Mouse (Mus musculus) stomach, embryonic 16.5 days (tissue): ENCODE data around the gene Arhgef26. TPM values are rescaled to one million over a fixed set of nuclear protein-coding genes. Genes with fewer than 3 reads are reported as not detected.

Experiments used
- ATAC-seq: fragments of 200-750 bp; cut with Nextera tagmentation; 2 replicates; pipeline ENCODE4 v1.8.0; 2017; ENCODE audit warnings: moderate number of reproducible peaks, moderate TSS enrichment; ENCODE audit not compliant: insufficient read depth, low FRiP score
- H3K27ac ChIP-seq: fragments of 300-500 bp; sonication (generic); 2 replicates; pipeline ENCODE4 v1.5.1; 2014; ENCODE audit warnings: low read length
- H3K27me3 ChIP-seq: fragments of 300-500 bp; sonication (generic); 2 replicates; pipeline ENCODE4 v1.6.1; 2014; ENCODE audit warnings: low read length, control low read depth, mixed read lengths; ENCODE audit not compliant: control insufficient read depth, insufficient read depth
- H3K36me3 ChIP-seq: fragments of 300-500 bp; sonication (generic); 2 replicates; pipeline ENCODE4 v1.6.1; 2014; ENCODE audit warnings: low read length; ENCODE audit not compliant: control insufficient read depth, insufficient read depth
- H3K4me1 ChIP-seq: fragments of 300-500 bp; sonication (generic); 2 replicates; pipeline ENCODE4 v1.6.1; 2014; ENCODE audit warnings: low read length, control low read depth, mixed read lengths; ENCODE audit not compliant: control insufficient read depth, insufficient read depth
- H3K4me2 ChIP-seq: fragments of 300-500 bp; sonication (generic); 2 replicates; pipeline ENCODE4 v1.6.1; 2014; ENCODE audit warnings: low read depth, low read length, mixed read lengths
- H3K4me3 ChIP-seq: fragments of 300-500 bp; sonication (generic); replicated peaks from 2 replicates; pipeline ENCODE4 v1.5.1; 2014; ENCODE audit warnings: mild to moderate bottlenecking, low read length
- H3K9ac ChIP-seq: fragments of 300-500 bp; sonication (generic); 2 replicates; pipeline ENCODE4 v1.6.1; 2014; ENCODE audit warnings: low read length
- H3K9me3 ChIP-seq: fragments of 300-500 bp; sonication (generic); replicated peaks from 2 replicates; pipeline ENCODE4 v1.6.1; 2016; ENCODE audit warnings: low read length, control low read depth; ENCODE audit not compliant: control insufficient read depth
- WGBS: fragments of 180-500 bp; shearing (Covaris S2); extraction: QIAGEN DNeasy Blood & Tissue Kit; methylation state at CpG from one replicate; pipeline ENCODE4 v1.1.7; 2014; 5-methylcytosine and 5-hydroxymethylcytosine counted together
- polyA plus RNA-seq: library from polyadenylated mRNA; unstranded; fragments of >200 nt; fragmentation: Nextera tagmentation; extraction: Ambion mirVana; gene quantifications from 2 replicates; pipeline ENCODE4 v1.2.1, GENCODE M21; 2015

Arhgef26 gene
- polyA plus RNA-seq, 1 experiment from 2014 or later = 12.2 TPM

DNA sequence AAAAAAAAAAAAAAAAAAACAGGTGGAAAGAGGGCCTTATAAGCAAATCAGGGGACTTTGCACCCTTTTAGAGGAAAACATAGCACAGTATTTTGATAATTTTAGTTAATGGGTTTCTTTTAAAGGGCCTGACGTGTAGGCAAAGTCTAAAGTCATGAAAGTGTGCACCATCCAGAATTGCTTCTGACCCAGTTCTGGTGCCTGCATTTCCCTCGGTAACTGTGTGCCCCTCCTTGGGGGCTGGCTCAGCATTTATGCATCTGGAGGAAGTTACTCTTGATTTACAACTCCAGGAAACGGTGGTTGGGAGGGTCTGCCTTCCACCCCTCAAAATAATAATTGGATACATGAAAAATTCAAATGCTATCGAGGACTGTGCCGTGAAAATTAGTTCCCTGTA lies 58.0 kb downstream of the Arhgef26 start:
- WGBS = 48% methylated on average over 5 of the region's 5 CpGs
- Histone ChIP-seq H3K27me3 (no peaks in the 10 kb centered on the region), H3K9me3 (no peaks in the 10 kb centered on the region), H3K9ac (no peak overlapping the region), H3K4me1 (peaks cover 7% of the 10 kb centered on the region; the same call in 1 of the 2 replicates), H3K4me3 (no peak overlapping the region), H3K36me3 (no peaks in the 10 kb centered on the region), H3K4me2 (no peak overlapping the region), H3K27ac (no peak overlapping the region)
- no peak for ATAC-seq

DNA sequence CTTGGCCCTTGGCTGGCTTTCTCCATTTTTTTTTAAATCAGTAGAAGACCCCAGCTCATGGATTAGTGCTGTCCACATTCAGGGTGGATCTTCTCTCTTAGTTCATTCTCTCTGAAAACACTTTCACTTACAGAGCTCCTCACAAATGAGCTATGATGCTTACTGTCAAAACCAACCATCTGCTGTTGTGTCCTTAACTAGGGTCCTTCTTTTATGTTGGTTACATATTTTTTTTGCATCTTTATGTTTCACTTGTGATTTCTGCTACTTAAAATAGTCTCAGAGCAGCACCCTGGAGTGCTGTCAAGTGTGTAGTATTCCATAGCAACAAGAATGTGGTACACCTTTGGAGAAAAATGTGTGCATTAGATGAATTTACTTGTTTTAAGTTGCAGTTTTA lies 60.0 kb downstream of the Arhgef26 start:
- Histone ChIP-seq H3K4me3 (no peak overlapping the region), H3K9me3 (no peaks in the 10 kb centered on the region), H3K4me1 (no peaks in the 10 kb centered on the region), H3K36me3 (no peaks in the 10 kb centered on the region), H3K27me3 (no peaks in the 10 kb centered on the region), H3K4me2 (no peak overlapping the region), H3K9ac (no peak overlapping the region), H3K27ac (no peak overlapping the region)
- ATAC-seq = no peak

DNA sequence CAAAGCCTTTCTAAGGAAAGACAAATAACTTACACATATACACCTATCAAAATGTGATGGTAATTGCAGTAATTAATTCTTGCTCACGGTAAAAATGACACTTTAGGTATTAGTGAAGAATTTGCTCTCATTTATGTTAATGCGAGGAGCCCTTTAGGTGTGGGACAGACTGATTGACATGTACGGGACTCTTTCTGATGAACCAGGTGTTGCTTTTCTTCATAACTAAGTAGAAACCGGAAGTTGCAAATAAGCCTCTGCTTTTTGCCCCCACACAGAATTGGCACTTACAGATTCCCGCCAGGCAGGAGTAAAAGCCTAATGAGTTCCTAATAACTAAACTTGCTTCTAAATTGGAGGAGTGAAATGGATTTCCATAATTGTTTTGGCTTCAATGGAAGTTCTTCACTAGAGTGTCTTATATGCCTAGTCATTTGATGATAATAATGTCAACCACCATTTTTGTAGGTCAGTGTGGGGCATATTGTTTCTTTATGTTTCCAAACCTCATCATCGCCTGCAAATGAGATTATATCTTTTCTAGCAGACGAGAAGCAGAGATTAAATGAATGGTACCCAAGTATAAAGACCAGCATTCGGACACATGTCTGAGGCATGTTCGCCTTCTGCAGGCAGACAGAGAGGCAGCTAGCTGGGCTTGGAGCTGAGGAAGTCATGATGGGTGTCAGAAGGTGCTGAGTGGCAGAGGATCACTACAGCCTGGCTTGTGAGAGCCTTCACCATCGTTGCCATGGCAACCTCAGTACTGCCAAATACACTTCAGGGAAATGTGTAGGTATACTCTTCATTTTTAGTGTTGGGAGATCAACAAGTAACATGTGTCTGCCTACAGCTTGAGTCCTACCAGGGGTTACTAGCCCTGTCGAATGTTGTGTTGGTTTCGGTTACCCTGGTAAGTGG lies 61.9 kb downstream of the Arhgef26 start:
- Histone ChIP-seq H3K36me3 (no peaks in the 10 kb centered on the region), H3K4me3 (no peak overlapping the region), H3K9me3 (no peaks in the 10 kb centered on the region), H3K27me3 (no peaks in the 10 kb centered on the region), H3K4me2 (no peak overlapping the region), H3K27ac (no peak overlapping the region), H3K4me1 (no peaks in the 10 kb centered on the region), H3K9ac (no peak overlapping the region)
- no peak for ATAC-seq
- WGBS = 85% methylated on average over 12 of the region's 12 CpGs

DNA sequence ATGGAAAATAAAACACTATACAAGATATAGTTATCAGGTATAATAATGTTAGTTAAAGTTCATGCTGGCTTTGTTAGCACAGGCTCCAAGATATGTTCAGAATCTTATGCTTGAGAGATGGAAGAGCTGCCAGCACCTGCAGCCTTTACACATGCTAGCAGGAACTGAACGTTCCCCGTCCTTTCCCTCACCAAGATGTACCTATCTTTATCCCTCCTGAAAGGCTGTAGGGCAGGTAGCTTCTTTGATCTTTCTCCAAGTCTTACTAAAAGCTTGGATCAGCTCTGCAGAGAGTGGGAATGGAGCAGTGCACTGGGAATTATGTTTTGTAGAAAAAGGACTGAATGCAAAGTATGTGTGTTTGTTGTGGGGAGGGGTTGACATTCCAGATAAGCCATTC lies 64.3 kb downstream of the Arhgef26 start:
- Histone ChIP-seq H3K27ac (no peak overlapping the region), H3K9ac (no peak overlapping the region), H3K36me3 (no peaks in the 10 kb centered on the region), H3K9me3 (no peaks in the 10 kb centered on the region), H3K4me1 (no peaks in the 10 kb centered on the region), H3K4me3 (no peak overlapping the region), H3K27me3 (no peaks in the 10 kb centered on the region), H3K4me2 (no peak overlapping the region)
- 89% methylated on average over 2 of the region's 2 CpGs for WGBS
- ATAC-seq = no peak

DNA sequence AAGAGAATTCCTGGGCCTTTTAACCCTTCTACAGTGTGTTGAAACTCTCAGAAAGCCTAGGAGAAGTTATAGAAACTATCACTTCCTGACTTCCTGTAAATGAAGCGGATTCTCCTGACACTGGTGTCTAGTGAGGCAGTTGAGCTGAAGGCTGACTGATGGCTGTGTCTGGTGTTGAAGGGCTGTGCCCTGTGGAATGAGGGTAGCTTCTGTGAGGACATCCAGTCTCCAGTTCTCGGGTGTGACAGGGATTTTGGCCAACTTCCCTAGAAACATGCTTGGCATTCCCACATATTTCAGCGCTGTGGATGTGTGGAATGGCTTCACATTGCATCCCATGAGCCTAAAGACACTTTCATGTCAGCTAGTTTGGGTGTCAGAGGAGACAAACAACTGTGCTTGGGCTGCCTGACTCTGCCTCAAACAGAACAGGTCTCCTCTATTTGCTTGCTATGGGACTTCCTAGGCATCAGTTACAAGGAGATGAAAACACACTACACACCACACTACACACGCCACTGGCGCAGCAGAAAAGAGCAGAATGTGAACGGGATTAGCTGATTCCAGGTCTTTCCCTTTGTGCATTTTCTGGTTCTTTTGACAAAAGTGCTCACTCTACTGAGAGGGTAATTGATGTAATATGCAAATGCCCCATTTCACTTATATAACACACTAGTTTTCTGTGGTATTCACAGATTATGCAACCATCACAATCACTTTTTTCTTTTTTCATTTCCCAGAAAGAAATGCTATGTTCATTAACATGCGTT lies 66.5 kb downstream of the Arhgef26 start:
- ATAC-seq = no peak
- Histone ChIP-seq H3K4me2 (no peak overlapping the region), H3K36me3 (no peaks in the 10 kb centered on the region), H3K27me3 (no peaks in the 10 kb centered on the region), H3K9me3 (no peaks in the 10 kb centered on the region), H3K27ac (no peak overlapping the region), H3K4me1 (no peaks in the 10 kb centered on the region), H3K4me3 (no peak overlapping the region), H3K9ac (no peak overlapping the region)
- WGBS = 81% methylated on average over 7 of the region's 7 CpGs

DNA sequence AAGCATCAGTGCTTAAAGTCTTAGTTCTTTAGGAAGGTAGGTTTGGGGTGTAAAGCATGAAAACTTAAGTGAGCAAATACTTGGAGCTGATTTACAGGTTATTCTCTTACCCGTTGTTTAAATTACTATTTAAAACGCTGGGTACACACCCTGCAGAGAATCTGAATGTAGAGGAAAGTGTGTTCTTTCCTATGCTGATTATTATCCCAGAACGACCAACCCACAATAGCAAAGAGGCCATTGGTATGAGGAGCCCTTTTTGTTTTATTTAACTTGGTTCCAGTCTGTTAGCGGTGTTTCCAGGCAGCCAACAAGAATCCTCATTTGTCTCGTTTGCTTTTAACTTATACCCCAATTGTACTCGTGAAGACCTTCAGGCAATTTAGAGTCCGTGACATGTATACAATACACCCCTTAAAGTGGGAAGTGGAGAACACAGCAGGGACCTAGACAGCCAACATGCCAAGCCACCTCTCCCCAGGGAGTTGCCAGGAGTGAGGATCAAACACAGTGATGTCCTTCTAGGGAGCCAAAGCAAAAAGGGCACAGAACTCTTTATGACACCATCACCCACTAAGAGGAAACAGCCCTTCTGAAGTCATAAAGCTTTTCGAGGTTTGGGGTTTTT lies 71.5 kb downstream of the Arhgef26 start:
- Histone ChIP-seq H3K9me3 (no peaks in the 10 kb centered on the region), H3K4me3 (no peak overlapping the region), H3K4me1 (no peaks in the 10 kb centered on the region), H3K9ac (no peak overlapping the region), H3K4me2 (no peak overlapping the region), H3K36me3 (no peaks in the 10 kb centered on the region), H3K27ac (no peak overlapping the region), H3K27me3 (no peaks in the 10 kb centered on the region)
- WGBS = 55% methylated on average over 8 of the region's 8 CpGs
- ATAC-seq = no peak

DNA sequence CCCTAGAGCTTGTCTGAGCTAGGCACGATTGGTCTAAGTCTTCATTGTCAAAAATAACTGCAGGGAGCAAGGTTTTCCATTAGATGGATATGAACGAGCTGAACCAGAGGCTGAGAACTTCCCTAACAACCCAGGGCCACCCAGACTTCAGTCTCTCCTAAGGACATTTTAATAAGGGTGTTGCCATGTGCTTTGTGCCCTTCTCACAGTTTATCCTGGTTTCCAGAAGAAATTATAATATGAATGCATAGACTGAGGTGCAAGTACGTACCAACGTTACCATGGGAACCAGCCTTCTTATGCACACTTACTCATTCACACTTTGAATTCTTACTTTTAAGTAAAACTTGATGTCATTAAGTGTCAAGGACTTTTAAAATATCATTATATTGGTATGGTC lies 72.3 kb downstream of the Arhgef26 start:
- no peaks in the 10 kb centered on the region for H3K9me3 ChIP-seq
- H3K27me3 ChIP-seq = no peaks in the 10 kb centered on the region
- H3K36me3 ChIP-seq = no peaks in the 10 kb centered on the region
- no peak overlapping the region for H3K9ac ChIP-seq
- H3K4me1 ChIP-seq = no peaks in the 10 kb centered on the region
- no peak overlapping the region for H3K4me2 ChIP-seq
- ATAC-seq = no peak
- WGBS = 71% methylated on average over 4 of the region's 4 CpGs
- H3K4me3 ChIP-seq = no peak overlapping the region
- H3K27ac ChIP-seq = no peak overlapping the region

DNA sequence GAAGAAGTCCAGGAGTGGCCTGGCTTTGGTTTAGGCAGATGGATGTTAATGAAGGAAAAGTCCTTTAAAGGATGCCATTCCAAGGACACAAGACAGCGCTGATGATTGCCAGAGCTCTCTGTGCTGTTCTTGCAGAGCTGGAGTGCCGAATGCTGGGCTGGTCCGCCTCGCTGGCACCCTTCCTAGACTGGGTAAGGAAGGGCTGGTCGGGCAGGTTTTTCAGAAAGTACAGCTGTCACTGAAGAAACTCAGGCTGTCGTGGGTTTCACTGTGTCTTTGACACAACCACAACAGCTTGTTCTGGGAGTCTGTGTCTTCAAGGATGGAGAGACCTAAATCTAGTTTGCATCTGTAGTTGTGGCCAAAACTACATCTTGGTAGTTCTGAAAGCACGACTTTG lies 74.6 kb downstream of the Arhgef26 start:
- ATAC-seq = peak; percentile 85
- WGBS = 42% methylated on average over 7 of the region's 7 CpGs

DNA sequence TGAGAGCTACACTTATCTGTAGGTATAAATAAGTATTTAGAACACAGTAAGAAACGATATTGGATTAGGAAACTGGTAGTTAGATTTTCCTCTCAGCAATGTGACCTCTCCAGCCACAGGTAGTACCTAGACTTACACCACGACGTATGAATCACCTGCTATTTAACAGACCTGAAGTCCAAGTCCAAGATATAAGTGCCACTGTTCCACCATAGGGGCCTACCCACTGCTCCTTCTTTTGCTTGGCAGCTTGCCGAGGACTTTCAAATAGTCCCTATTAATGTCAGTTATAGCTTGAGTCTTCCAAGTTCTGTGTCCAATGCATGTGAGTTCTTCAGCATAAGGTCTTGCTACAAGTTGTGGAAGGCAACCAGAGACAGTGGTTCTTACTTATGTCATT lies 76.8 kb downstream of the Arhgef26 start:
- no peak overlapping the region for H3K4me2 ChIP-seq
- 90% methylated on average over 4 of the region's 4 CpGs for WGBS
- ATAC-seq = no peak

More for the DNA sequence above, 74.6 kb downstream of the Arhgef26 start:
- Histone ChIP-seq H3K4me2 (no peak overlapping the region), H3K4me1 (no peaks in the 10 kb centered on the region), H3K9me3 (no peaks in the 10 kb centered on the region), H3K27ac (peak overlapping the region; percentile 70), H3K9ac (no peak overlapping the region), H3K4me3 (no peak overlapping the region), H3K27me3 (no peaks in the 10 kb centered on the region), H3K36me3 (no peaks in the 10 kb centered on the region)

More for the DNA sequence above, 76.8 kb downstream of the Arhgef26 start:
- Histone ChIP-seq H3K27ac (no peak overlapping the region), H3K4me1 (no peaks in the 10 kb centered on the region), H3K9ac (no peak overlapping the region), H3K4me3 (no peak overlapping the region), H3K36me3 (no peaks in the 10 kb centered on the region), H3K27me3 (no peaks in the 10 kb centered on the region), H3K9me3 (no peaks in the 10 kb centered on the region)
